Mouse (Mus musculus): Measurements from ENCODE around the gene Rnf10. TPM values are rescaled to one million over a fixed set of nuclear protein-coding genes. Genes with fewer than 3 reads are reported as not detected.
A peak's percentile ranks its signal among the peaks of the same experiment; 100 is the strongest.

Gene Rnf10
- polyA plus RNA-seq, 1 experiment from 2014 or later, result 102 TPM

- peak; percentile 89 for DNase-seq (ENCODE audit: low spot score)
- WGBS, result under 1% methylated on average over 46 of the region's 46 CpGs
- H3K4me3 ChIP-seq, result peak overlapping the region; percentile 85
- peak overlapping the region; percentile 92 for H3K27ac ChIP-seq
- H3K4me1 ChIP-seq, result peaks cover 29% of the 10 kb centered on the region
- H3K36me3 ChIP-seq, result peaks cover 40% of the 10 kb centered on the region
- no peaks in the 10 kb centered on the region for H3K9me3 ChIP-seq
- H3K27me3 ChIP-seq (ENCODE audit: insufficient read depth, poor library complexity, severe bottlenecking), result no peaks in the 10 kb centered on the region
Measured at GRCm38 (mm10) chr5:115300035-115300744, 27.5 kb upstream of the Rnf10 start.

DNA sequence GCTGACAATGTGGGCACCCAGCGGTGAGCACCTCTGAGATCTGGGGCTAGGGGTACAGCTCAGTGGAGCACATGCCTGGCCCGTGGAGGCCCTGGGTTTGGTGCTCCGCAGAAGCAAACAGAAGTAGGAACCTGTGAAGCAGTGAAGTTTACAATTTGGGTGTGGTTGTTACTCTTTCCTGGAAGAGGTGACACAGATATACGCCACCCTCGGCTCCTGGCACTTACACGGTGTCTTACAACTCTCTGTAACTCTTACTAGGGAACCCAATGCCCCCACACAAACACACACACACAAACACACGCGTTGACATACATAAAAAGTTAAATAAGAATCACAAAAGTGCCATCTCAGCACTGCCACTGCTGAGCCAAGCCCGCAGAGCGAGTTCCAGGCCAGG is 23.6 kb upstream of the Rnf10 start:
- H3K27me3 ChIP-seq (ENCODE audit: insufficient read depth, poor library complexity, severe bottlenecking), result no peaks in the 10 kb centered on the region
- H3K36me3 ChIP-seq, result peaks cover 74% of the 10 kb centered on the region
- no peaks in the 10 kb centered on the region for H3K9me3 ChIP-seq
- no peak overlapping the region for H3K4me3 ChIP-seq
- no peak for DNase-seq (ENCODE audit: low spot score)
- WGBS, result 84% methylated on average over 10 of the region's 10 CpGs
- no peak overlapping the region for H3K27ac ChIP-seq
- H3K4me1 ChIP-seq, result peaks cover 26% of the 10 kb centered on the region

- H3K36me3 ChIP-seq, result peaks cover 93% of the 10 kb centered on the region
- WGBS, result 90% methylated on average over 8 of the region's 8 CpGs
- H3K9me3 ChIP-seq, result no peaks in the 10 kb centered on the region
- H3K27ac ChIP-seq, result no peak overlapping the region
- no peak for DNase-seq (ENCODE audit: low spot score)
- H3K27me3 ChIP-seq (ENCODE audit: insufficient read depth, poor library complexity, severe bottlenecking), result no peaks in the 10 kb centered on the region
- H3K4me3 ChIP-seq, result no peak overlapping the region
- peaks cover 15% of the 10 kb centered on the region for H3K4me1 ChIP-seq
Measured at GRCm38 (mm10) chr5:115294173-115294572, 21.5 kb upstream of the Rnf10 start.

- Histone ChIP-seq H3K4me3 (no peak overlapping the region), H3K27me3 (ENCODE audit: insufficient read depth, poor library complexity, severe bottlenecking) (no peaks in the 10 kb centered on the region), H3K27ac (no peak overlapping the region), H3K9me3 (no peaks in the 10 kb centered on the region), H3K4me1 (peaks cover 14% of the 10 kb centered on the region), H3K36me3 (peaks cover 61% of the 10 kb centered on the region)
- DNase-seq (ENCODE audit: low spot score), result no peak
- WGBS, result 91% methylated on average over 3 of the region's 3 CpGs
Measured at GRCm38 (mm10) chr5:115284735-115285134, 12.0 kb upstream of the Rnf10 start.

DNA sequence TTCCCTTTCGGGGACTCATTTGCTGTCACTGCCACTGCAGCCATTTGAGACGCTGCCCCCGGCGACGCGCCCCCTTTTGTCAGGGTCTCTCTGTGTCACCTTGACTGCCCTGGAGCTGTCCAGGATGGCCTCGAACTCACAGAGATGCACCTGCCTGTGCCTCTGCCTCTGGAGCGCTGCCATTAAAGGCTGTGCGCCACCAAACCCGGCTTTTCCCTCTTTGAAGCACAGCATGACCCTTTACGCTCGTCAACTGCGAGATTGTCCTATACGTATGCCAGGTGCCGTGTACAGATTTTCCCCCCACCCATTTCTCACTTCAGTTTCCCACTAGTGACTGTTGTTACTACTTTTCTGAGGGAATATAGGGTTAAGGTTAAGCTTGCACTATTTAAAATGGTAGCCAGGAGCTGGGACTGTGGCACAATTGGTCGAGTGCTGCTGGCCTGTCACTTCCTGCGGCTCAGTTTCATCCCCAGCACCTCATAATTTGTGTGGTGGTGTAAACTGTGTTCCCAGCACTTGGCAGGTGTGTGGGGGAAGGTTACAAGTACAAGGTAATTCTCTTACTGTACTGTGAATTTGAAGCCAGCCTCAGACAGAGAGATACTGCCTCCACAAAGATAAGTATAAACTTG is 7.5 kb upstream of the Rnf10 start:
- H3K27ac ChIP-seq, result peak overlapping the region; percentile 90
- peak overlapping the region; percentile 100 for H3K4me3 ChIP-seq
- no peak for DNase-seq (ENCODE audit: low spot score)
- H3K9me3 ChIP-seq, result no peaks in the 10 kb centered on the region
- 13% methylated on average over 17 of the region's 17 CpGs for WGBS
- no peaks in the 10 kb centered on the region for H3K27me3 ChIP-seq (ENCODE audit: insufficient read depth, poor library complexity, severe bottlenecking)
- H3K4me1 ChIP-seq, result peaks cover 7% of the 10 kb centered on the region
- peaks cover 26% of the 10 kb centered on the region for H3K36me3 ChIP-seq

GRCm38 (mm10) chr5:115279226-115280049 is 6.7 kb upstream of the Rnf10 start, which contains the start of gene Coq5:
Gene Coq5, plus strand, starts transcription at chr5:115279666.
- Histone ChIP-seq H3K9me3 (no peaks in the 10 kb centered on the region), H3K4me1 (peaks cover 7% of the 10 kb centered on the region), H3K27ac (peak within 1 kb of the TSS; percentile 90), H3K4me3 (peak within 1 kb of the TSS; percentile 100), H3K36me3 (peaks cover 21% of the 10 kb centered on the region), H3K27me3 (ENCODE audit: insufficient read depth, poor library complexity, severe bottlenecking) (no peaks in the 10 kb centered on the region)
- DNase-seq (ENCODE audit: low spot score), result peak; percentile 92
- 3% methylated on average over 45 of the region's 45 CpGs for WGBS

DNA sequence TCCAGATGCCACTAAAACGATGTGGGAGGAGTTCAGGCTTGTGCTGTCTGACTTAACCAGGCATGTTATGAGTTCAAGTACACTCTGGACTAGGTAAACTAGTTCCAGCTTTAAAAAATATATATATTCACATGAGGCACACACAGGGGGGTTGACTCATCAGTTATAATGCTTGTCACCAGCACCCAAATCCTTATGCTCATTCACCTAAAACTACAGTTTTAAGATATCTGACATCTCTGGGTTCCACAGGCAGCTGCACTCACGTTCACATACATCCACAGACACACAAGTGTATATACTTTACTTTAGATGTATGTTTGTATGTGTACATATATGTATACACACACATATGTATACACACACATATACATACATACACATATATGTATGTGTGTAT is 6.1 kb upstream of the Rnf10 start:
- 61% methylated on average over 2 of the region's 2 CpGs for WGBS
- Histone ChIP-seq H3K36me3 (peaks cover 14% of the 10 kb centered on the region), H3K9me3 (no peaks in the 10 kb centered on the region), H3K27me3 (ENCODE audit: insufficient read depth, poor library complexity, severe bottlenecking) (no peaks in the 10 kb centered on the region), H3K4me1 (peaks cover 7% of the 10 kb centered on the region), H3K27ac (no peak overlapping the region), H3K4me3 (no peak overlapping the region)
- DNase-seq (ENCODE audit: low spot score), result no peak

- WGBS, result 64% methylated on average over 1 of the region's 1 CpGs
- H3K4me3 ChIP-seq, result no peak overlapping the region
- H3K4me1 ChIP-seq, result peaks cover 14% of the 10 kb centered on the region
- no peak overlapping the region for H3K27ac ChIP-seq
- 0 out of 2 replicates have a peak, but pooled peaks cover 7% of the 10 kb centered on the region for H3K36me3 ChIP-seq
- H3K9me3 ChIP-seq, result no peaks in the 10 kb centered on the region
- H3K27me3 ChIP-seq (ENCODE audit: insufficient read depth, poor library complexity, severe bottlenecking), result no peaks in the 10 kb centered on the region
- DNase-seq (ENCODE audit: low spot score), result no peak
Measured at GRCm38 (mm10) chr5:115278053-115278452, 5.4 kb upstream of the Rnf10 start.

DNA sequence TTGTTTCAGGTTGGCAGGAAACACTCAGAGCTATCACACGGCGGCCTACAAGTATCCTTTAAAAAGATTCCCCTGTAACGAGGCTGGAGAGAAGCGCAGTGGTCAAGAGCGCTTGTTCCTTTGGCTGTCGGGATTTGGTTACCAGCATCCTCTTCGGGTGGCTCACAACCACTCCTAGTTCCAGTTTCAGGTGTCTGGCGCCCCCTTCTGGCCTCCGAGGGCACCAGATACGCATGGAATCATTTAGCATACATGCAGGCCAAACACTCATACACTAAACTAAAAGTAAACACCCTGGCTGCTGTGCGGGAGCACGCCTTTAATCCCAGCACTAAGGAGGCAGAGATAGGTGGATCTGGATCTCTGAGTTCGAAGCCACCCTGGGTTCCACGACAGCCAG is 3.3 kb upstream of the Rnf10 start:
- Histone ChIP-seq H3K4me3 (no peak overlapping the region), H3K4me1 (peaks cover 16% of the 10 kb centered on the region), H3K27ac (no peak overlapping the region), H3K9me3 (no peaks in the 10 kb centered on the region), H3K36me3 (no peaks in the 10 kb centered on the region), H3K27me3 (ENCODE audit: insufficient read depth, poor library complexity, severe bottlenecking) (no peaks in the 10 kb centered on the region)
- no peak for DNase-seq (ENCODE audit: low spot score)
- 31% methylated on average over 14 of the region's 14 CpGs for WGBS

- 91% methylated on average over 1 of the region's 1 CpGs for WGBS
- peaks cover 14% of the 10 kb centered on the region for H3K4me1 ChIP-seq
- no peak overlapping the region for H3K4me3 ChIP-seq
- no peak for DNase-seq (ENCODE audit: low spot score)
- H3K27ac ChIP-seq, result no peak overlapping the region
- H3K36me3 ChIP-seq, result 0 out of 2 replicates have a peak, but pooled peaks cover 4% of the 10 kb centered on the region
- H3K27me3 ChIP-seq (ENCODE audit: insufficient read depth, poor library complexity, severe bottlenecking), result no peaks in the 10 kb centered on the region
- H3K9me3 ChIP-seq, result no peaks in the 10 kb centered on the region
Measured at GRCm38 (mm10) chr5:115274771-115275170, 2.1 kb upstream of the Rnf10 start.

- H3K36me3 ChIP-seq, result peaks cover 8% of the 10 kb centered on the region; the same call in 1 of the 2 replicates
- no peaks in the 10 kb centered on the region for H3K27me3 ChIP-seq (ENCODE audit: insufficient read depth, poor library complexity, severe bottlenecking)
- WGBS, result 71% methylated on average over 1 of the region's 1 CpGs
- no peak overlapping the region for H3K4me3 ChIP-seq
- H3K27ac ChIP-seq, result no peak overlapping the region
- no peak for DNase-seq (ENCODE audit: low spot score)
- H3K4me1 ChIP-seq, result peaks cover 14% of the 10 kb centered on the region
- H3K9me3 ChIP-seq, result no peaks in the 10 kb centered on the region
Measured at GRCm38 (mm10) chr5:115274353-115274752, 1.7 kb upstream of the Rnf10 start.

- Histone ChIP-seq H3K4me1 (peaks cover 19% of the 10 kb centered on the region), H3K36me3 (peaks cover 14% of the 10 kb centered on the region), H3K27me3 (ENCODE audit: insufficient read depth, poor library complexity, severe bottlenecking) (no peaks in the 10 kb centered on the region), H3K4me3 (no peak overlapping the region), H3K27ac (peak overlapping the region; percentile 96; the same call in 1 of the 2 replicates), H3K9me3 (no peaks in the 10 kb centered on the region)
- no peak for DNase-seq (ENCODE audit: low spot score)
- 76% methylated on average over 6 of the region's 6 CpGs for WGBS
Measured at GRCm38 (mm10) chr5:115273549-115274135, 944 bp upstream of the Rnf10 start.

All from heart, embryonic 10.5 days (tissue).